Mouse (Mus musculus) kidney, postnatal 10 days (tissue): ENCODE measurements around the gene Astn2.

ENCODE experiments used
- DNase-seq: peaks from one replicate; pipeline ENCODE4 v3.0.0; 2021; ENCODE audit warnings: mixed read lengths

Astn2 gene

DNA sequence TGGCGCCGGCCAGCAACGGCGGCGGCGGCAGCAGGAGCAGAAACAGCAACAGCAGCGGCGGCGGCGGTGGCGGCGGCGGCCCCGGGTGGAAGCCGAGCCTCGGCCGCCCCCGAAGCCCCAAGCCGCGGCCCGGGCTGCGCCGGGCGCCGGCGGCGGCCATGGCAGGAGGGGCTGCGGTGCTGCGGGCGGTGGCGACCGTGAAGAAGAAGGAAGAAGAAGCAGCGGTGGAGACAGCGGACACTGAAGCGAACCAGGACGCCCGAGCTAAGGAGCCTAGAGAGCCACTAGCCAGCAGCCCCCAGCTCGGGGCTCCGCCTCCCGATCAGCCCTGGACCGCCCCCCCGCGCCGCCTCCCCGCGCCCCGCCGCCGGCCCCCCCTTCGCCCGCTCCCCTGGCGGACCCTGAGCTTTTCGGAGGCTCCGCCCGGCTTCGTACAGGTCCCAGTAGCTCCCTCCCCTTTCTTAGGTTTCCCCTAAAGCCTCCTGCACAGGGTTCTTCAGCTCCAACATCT is at the start of gene Astn2:
Gene Astn2, minus strand, starts transcription at position 411 of the 511 bp plus-strand sequence.
- peak; percentile 45 for DNase-seq

DNA sequence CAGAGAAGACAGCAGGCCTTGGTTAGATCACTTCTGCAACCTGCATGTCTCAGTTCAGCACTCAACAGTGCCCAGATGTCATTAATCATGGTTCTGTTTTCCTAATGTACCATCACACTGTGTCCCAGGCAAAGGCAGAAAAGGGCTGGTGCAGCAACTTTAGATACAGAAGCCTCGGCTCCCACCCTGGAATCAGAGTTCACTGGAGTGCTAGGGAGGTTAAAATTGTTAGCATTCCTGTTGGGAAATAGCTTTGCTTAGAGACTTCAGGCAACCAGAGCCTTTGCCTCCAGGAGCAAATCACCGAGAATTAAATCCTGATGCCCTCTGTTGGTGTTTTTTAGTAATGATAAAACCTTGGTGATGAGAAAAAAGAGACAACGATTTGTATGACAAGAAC is 45.7 kb upstream of the Astn2 start:
- peak; percentile 20 for DNase-seq

DNA sequence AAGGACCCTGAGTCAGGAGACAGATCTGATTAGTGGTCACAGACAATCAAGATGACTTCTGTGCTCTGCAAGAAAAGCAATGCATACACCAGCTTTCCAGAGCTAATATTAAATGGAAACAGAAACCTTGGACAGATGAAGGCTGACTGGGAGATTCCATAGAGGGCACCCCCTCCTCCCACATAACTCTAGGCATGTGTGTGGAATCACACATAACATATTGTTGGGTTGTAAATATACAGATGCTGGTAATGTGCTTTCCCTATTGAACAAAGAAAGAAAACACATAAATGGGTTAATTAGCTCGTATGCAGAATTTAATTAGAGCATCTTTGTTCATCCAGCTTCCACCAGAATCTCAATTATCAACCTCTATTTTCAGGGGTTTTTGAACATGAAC is 26.8 kb upstream of the Astn2 start:
- no peak for DNase-seq

DNA sequence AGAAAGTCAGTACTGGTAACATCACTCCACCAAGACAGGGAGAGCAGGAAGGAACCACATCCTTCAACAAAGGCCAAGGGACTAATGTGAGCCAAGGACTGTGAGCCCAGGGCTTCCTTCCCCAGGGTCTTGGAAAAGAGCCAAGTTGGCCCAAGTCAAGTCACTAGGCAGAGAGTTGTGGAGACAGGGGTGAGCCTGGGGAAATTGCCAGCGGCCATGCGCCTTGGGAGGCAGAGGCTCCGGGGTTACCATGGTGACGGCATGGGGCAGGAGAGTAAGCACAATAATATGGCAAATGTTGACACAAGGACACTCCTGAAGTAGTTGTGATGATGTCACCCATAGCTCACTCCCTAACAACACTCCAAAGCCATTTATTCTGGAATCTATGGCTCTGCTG is 21.4 kb upstream of the Astn2 start:
- peak; percentile 43 for DNase-seq

DNA sequence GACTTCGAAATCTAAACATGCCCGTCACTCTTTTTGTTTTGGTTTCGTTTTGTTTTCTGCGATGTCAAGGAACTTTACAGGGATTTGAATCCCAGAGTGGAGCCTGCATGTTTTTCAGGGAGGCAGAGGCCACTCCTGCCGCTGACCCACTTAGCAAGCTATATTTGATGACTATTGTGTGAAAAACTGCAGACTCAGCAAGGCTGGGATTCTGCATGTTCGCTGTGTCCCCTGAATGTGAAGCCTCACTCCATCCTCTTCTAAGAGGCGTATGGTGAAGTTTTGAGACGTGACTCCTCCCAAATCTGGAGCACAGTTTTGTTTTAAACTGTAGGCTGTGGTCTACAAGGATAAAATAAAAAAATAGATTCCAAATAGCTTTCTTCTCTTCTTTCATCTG is 10.4 kb upstream of the Astn2 start:
- no peak for DNase-seq

DNA sequence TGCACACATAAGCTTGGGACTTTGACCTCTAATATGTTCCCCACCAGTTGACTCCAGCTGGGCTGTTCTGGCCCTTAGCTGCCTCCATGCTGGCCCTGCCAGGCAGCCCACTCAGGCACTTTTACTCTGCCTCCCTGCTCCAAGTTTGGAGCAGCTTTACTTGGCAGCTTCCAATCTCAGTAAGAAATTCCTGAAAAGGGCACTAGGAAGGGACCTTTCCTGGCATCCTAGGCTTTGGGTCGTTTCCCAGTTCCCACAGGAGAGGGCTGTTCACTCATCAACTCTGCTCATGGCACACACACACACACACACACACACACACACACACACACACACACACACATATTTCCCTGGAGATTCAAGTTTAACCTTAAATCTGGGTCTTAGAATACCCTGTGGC is 675 bp upstream of the Astn2 start:
- DNase-seq: no peak

DNA sequence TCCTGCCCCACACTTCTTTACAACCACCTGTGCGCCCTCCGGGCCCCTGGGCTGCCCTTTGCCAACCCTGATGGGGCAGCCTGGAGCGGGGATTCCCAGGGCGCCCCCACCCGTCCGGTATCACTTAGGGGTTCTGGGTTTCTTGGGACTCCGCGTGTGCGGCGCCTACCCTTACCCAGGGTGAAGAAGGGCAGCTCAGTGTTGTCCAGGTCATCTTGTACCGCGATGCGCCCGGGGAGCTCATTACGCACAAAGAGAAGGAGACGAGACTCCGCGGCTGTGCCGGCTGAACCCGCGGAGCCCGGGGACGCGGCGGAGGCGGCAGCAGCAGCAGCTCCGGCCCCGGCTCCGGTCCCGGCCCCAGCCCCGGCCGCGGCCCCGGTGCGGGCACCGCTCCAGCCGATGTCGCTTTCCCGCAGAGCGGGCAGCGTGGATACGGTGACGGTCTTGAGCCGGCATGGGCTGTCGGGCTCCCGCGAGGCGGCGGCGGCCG is 657 bp downstream of the Astn2 start:
- peak; percentile 35 for DNase-seq

DNA sequence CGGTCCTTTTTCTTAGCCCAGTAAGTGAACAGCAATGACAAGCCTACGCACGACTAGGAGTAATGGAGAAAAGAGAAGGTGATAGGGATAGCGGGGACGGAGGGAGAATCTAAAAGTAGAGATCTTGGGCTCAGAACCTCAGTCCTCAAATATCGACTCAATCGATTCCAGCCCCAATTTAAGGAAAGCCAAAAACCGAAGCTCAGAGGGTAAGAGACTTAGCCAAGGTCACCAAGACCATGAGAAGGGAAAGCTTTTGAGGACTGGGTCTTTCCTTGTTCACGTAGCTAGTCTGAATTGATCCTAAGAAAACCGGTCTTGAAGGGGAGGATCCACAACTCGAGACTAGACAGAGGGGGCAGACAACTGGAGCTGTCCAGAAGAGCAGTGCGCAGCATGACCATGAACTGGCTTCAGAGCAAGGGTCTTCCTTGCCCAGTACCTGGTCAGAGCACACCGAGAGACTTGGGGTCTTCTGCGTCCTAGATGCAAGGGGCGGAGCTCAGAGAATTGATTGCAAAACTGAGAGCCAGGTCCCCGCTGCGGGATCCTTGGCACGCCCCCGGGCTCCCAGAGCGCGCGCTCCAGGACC is 1.2 kb downstream of the Astn2 start:
- no peak for DNase-seq

DNA sequence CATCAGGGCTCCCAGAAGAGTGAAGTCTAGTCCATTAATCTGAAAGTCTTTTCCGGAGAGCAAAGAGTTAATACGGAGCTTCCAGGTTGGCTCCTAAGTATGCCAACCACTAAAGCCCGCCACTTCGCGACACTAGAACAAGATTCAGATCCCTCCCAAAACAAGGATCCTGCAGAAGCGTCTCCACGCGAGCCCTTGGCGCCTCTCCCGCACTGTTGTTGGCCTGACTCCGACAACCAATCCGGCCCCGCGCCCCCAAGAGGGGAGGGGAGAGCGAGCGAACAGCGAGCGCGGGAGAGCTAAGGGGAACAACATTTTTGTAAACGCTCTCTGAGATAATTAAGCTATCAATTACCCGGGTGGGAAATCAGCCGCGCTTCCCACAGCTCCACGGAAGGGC is 1.8 kb downstream of the Astn2 start:
- peak; percentile 55 for DNase-seq

DNA sequence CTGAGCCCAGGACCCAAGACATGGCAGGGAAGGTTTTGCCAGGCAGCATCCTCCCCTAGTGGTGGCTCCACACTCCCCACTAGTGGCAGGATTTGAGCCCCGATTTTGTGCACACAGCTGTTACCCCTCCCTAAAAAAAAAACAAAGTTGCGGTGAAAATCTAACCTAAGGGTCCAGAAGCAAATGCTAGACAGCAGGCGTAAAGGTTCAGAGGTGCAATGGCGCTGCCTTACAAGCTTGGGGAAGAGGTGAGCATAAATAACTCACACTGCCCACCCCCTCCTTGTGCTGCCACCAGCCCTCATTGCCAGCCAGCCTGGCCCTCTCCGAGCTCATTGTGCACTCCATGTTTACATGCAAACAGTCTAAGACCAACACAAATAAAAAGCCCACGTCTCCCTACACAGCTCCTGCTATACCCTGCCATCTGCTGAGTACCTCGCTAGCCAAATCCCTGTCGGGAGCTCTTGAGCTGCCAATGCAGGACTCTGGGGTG is 3.2 kb downstream of the Astn2 start:
- peak; percentile 11 for DNase-seq

DNA sequence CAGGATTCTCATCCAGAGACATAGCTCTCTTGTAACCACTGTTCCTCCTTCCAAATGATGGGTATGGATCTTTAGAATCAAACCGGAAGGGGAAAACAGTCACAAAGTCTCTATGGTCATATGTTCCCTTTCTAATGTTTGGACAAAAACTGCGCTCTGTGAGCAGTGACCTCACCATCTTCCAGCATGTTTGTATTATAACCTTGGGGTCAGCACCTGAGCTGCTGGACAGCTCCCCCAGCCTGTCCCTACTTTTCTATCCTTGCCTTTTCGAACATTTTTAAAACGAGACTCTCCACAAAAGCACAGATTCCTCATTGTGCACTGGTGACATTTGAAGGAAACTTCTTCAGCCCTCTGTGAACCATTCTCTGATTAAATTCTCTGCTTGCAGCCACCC is 5.3 kb downstream of the Astn2 start:
- DNase-seq: peak; percentile 53

DNA sequence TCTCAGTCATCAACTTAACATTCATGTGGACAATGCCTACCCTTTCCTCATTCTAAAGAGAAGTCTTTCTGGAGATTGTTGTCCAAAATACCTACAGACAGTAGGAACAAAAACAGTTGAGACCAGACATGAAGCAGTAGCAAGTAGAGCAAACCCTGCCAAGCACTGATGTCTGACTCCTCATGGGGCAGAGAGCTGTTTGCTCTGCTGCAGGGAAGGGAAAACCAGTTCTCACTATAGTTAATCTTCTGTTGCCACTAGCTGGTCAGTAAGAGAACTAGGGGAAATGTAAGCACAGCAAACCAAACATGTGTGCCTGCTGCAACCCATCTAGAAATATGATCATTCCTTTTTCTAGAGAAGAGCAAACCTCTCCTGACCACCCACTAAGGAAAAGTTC is 7.2 kb downstream of the Astn2 start:
- no peak for DNase-seq

DNA sequence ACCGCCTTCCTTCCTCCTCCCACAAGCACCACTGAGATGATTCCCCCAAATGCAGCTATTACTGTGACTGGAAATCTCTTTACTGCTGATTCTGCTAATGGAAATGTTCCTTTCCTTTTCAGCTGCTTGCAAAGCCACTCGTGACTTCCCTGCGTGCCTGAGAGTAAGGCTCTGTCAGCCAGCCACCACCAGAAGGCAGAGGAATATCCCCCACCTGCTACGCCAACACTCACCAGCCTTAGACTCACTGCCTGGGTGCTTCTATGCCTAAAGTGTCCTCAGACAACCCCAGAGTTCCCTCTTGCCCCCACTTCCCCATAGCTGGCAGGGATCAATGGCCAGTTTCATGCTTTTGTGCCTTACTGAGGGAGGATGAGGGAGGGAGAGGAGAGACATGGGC is 11.1 kb downstream of the Astn2 start:
- DNase-seq: no peak

DNA sequence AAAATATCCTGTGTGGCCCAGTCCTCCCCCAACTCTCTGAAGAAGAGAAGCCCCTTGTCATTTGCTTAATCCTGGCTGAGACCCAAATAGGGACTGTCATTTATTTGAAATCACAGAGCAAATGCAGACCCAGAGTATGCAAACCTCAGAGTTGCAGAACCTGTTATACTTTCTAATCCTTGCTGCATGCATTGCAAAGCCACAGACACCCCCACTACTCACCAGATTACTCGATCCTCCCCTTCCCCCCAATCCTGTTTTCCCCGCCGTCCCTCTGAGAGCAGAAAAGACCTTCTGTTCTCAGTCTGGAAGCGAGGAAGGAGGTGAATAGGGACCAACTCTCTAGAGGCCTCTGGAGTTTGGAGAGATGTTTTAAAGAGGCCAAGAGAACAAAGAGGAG is 13.9 kb downstream of the Astn2 start:
- no peak for DNase-seq

DNA sequence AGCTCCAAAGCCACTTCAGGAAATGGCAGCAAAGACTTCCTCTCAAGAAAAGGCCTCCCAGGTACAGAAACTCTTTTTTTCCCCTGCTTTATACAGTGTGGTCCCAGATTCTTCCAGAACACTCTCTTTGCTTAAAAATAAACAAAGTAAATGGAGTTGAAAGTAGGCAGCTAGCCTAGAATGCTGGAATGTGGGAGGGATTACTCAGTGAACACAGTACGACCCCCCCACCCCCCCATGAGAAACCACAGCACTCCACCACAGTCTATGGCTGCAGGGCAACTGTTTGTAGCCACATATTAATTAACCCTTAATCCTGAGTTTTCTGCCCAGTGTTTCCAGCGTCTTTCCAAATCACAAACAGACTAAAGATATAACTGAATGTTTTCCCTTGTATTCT is 25.8 kb downstream of the Astn2 start:
- no peak for DNase-seq

DNA sequence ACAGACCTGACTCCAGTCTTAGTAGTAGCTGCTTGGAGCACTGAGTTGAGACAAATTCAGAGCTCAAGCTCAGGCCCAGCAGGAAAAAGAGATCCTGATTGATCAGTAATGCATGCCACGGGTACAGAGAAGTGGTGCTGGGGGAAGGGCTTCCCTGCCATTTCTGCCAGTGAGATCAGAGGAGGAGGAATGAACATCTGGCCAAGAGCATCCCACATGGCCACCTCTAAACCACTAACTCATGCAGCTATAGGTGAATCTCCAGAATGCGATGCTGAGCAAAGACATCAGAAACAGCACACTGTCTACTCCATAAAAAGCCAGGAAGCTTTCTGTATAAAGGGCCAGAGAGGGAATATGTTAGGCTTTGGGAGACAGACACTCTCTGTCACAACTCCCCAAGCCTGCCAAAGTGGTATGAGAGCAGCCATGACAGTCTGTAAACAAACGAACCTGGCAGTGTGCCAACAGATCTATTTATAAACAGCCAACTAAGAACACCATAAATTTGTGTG is 33.8 kb downstream of the Astn2 start:
- peak; percentile 64 for DNase-seq

DNA sequence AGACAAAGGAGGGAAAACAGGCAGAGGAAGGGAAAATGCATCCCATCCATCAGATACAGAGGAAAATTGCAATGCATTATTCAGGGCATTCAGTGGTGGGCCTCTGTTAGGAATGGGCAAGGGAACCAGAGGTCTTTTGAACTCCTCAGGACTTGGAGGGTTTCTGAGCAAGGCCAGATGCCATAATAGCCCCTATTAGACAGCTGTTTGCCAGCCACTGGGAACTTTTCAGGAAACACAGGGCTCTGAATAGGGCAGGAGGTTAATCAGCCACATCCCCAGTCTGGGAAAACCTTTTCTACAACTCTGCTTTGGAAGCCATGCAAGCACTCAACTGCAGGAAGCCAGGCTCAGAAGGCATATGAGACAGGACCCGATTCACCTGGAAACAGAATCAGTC is 38.9 kb downstream of the Astn2 start:
- no peak for DNase-seq

DNA sequence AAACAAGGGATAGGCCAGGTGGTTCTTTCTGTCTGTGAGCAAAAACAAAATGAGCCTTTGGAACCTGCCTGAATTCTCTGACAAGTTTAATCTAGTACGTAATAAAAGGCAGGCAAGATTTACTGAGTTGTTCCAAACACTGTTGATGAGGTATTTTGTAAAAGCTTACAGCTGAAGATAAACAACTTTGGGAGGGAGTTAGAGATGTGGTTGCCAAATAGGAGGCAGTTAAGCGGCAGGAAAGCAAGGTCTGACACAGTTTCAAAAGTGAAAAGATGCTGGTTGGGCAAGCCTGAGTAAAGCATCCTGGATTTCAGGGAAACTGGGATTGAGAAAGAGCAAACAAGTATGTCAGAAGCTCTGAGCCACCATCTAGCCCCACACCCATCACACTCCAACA is 59.8 kb downstream of the Astn2 start:
- DNase-seq: no peak

DNA sequence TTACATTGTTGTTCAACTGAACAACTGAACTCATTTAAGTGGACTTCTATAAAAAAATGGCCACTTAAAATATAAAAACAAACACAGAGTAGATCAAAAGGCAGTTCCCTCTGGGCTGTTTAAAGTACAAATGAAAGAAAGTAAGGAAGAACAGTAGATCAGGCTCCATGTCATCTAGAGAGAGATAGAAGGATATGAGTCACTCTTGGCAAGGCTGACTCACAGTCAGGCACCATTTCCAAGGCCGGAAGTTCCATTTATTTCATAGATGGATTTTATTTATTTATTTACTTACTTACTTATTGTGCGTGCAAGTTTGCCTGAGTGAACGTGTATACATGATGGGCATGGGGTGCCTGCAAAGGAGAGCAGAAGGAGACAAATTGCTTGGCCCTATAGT is 67.0 kb downstream of the Astn2 start:
- no peak for DNase-seq

DNA sequence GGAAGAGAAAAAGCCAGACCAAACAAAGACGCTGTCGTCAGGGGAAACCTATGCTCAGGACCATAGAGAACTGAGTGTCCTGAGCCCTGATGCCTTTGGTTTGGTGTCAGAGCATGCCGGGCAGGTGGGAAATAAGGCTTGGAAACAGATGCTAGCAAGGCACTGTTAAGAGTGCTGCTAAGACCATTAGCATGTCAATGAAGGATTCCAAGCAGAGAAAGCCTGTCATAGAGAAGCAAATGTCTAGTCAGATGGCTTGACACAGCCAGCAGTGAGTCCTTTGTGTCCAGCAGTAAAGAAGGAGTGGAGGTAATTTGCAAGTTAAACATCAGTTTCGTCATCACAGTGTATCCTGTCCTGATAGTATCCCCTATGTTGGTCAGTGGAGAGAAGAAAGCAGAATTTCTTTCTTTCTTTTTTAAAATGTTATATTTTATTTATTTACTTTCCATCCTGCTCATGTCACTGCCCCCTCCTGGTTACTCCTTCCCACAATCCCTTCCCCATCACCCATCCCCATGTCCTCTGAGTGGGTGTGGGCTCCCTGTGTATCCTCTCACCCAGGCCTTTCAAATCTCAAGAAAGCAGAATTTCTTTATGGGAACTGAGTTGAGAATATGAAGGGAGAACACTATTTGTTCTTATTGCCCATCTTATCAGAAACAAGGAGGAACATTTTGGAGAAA is 73.7 kb downstream of the Astn2 start:
- DNase-seq: no peak

DNA sequence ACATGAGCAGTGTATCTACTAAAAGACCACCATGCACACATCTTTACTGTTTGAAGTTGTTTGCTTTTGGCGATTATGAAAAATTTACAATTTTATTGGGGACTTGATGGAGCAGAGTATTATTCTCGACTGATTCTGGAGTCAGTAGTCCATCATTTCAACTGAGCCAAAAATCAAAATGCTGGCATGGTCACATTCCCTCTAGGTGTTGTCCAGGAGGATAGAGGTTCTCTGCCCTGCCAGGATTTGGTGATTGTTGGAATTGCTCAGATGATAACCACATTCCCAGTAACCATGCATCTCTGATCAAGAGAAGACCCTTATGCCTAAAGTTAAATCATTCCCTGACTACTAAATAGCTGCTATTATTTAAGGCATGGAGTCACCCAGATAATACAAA is 83.4 kb downstream of the Astn2 start:
- DNase-seq: no peak

DNA sequence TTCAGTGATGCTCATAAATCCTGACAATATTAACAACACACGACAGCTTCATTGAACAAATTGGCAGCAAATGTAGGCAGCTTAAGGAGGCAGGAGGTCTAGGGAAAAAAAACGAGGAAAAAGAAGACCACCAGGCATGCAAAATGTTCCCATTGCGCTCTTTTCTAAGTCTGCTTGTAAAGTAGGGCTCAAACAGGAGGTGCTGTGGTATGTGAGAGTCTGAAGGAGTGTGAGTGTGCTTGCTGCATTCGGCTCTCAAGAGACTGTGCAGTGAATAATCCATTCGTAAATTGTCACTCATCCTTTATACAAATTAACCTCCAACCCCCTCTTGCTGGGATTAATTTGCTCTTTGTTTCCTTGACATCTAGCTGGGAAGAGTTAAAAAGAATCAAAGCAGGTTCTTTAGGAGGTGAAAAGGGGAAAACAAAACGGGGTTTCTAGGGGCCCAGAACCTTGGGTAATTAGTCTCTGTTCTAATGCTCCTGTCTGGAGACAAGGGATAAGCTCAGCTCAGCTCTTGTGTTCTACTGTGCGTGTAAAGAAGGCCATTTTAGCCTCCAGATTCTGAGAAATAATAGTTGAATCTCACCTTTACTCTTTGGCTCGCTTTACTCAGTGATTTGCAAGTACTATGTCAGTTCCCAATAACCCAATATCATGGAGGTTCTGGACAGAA is 89.5 kb downstream of the Astn2 start:
- DNase-seq: no peak

DNA sequence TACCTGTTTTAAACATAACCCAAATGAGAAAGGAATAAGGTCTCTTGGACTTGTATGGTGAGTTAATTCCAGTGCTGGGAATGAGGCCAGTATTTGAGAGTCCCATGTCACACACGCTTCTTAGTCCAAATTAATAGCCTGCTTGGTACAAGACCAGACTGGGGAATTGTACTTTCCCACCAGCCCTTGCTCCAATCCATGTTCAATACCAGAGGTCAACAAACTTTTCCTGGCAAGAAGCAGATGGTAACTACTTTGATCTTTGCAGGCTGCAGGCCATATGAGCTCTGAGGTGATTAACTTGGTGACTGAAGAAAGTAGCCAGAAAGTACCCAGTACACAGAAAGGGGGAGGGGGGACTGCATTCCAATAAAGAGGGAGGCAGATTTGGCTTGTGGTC is 91.7 kb downstream of the Astn2 start:
- no peak for DNase-seq
